Mouse (Mus musculus) embryo, embryonic 10 days (tissue): ENCODE data around the gene Wipf1.

Experiments used
- DNase-seq: peaks from one replicate; pipeline ENCODE4 v3.0.0-alpha.2; 2015; ENCODE audit warnings: low spot score

Wipf1 gene

DNA sequence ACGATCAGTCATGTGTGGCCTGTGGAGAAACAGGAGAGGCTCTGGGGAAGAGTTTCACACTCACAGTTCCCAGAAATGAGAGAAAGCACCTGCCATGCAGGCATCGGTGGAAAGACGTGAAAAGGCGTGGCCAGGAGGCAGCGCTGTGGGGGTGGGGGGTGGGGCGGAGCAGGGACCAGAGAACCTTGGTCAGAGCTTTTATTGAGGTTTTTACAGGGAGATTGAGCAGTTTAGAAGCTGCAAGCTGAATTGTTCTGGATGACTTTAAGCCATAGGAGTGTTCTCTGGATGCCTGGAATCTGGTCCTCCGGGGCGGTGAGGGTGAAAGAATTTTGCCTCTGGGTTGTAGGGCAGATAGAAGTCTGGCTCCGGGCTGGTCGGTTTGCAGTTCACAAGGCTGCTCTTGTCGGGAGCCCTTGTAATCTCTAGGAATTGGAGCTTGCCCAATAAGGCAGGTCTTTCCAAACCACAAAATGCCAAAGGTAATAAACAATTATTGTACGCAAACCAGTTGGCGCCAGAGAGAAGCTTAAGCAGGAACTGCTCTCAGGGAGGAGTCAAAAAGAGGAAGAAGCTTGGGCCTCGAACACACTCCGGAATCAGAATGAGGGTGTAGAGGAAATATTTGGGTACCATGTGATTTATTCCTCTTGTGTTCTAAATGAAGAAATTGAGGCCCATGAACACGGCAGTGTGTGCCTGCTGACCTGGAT is 11.1 kb upstream of the Wipf1 start:
- no peak for DNase-seq

- DNase-seq = no peak
Observed at GRCm38 (mm10) chr2:73539697-73540096, 10.2 kb upstream of the Wipf1 start.

DNA sequence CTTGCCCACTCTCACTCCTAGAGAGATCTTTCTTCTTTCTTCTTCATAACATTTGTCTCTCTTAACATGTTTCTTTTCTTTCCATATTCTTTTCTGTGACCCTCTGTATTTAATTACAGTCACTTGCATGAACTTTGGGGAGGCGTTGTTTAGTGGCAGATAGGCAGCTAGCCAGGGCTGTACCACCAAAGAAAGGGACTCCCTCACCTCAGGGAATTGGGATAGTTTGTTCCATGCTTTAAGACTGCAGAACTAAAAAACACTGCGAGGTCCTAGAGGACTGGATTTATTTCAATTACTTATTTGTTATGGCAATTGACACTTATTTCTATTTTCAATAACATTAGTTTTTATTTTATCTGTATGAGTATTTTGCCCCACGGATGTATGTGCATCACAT is 9.6 kb upstream of the Wipf1 start:
- DNase-seq = no peak

GRCm38 (mm10) chr2:73538590-73538989 is 9.1 kb upstream of the Wipf1 start:
- no peak for DNase-seq

DNA sequence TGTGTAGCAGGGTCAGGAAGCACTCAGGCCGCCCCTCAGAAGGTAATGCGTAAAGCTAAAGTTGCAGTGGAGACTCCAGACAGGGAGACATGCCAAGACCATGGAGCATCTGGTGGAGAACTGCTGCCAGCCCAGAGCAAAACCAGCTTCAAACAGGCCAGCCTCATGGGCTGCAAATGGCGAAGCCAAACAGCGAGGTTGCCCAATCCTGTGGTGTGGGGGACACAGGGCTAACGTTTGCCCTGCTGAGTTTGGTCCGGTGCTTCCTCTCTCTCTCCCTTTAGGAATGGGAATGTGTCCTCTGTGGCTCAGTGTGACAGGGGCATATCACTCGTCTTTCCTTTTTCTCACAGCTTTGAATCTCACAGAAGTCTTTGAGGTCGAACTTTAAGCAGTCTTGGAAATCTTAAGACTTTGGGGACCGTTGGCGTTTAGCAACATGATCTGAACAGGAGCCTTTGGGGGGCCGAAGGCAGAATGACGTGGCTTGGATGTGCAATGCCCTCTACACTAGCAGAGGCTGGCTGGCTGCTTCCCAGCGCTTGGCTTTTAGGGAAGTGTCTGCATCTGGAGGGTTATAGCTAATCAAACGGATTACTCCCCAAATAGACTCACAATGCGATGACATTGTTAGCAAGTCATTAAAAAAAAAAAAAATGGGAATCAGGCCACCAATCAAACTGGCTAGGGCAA is 6.7 kb upstream of the Wipf1 start:
- DNase-seq = no peak

- DNase-seq = no peak
Observed at GRCm38 (mm10) chr2:73534720-73535119, 5.2 kb upstream of the Wipf1 start.

- DNase-seq = no peak
Observed at GRCm38 (mm10) chr2:73530487-73530886, 953 bp upstream of the Wipf1 start.

DNA sequence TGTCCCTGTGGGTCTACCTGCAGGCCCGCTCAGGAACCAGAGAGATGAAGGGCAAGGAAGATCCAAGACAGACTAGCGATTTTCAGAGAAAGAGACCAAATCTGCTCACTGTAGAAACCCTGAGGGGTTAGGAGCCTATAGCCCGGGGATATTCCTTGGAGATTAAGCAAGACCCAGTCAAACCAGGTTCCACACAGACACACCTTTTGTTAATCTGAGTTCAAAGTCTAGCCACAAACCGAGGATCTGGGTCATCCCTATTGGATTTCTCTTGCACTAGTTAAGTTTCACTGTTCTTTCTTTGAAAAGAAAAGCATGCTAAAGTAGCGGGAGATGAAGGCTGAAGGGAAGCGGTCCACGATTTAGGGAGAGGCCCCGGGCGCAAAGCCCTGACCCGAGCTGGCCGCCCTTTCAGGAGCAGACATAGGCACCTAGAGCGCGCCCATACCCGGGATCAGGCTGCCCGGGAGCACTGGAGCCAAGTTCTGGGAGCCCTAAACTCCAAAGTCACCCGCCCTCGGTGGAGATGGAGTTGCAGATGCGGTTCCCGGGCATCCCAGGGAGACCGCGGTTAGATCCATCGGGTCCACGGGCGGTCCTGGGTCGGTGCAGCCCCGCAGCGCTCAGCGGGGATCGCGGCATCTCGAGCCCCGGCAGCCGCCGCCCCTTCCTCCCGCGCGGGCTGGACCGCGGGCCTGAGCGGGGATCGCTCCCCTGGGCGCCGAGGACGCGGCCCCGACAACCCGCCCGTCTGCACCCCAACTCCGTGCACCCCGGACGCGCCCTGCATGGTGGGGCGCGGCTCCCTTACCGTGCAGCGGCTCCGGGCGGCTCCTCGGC is 798 bp downstream of the Wipf1 start:
- DNase-seq = peak; percentile 50

GRCm38 (mm10) chr2:73527956-73528355 is 1.6 kb downstream of the Wipf1 start:
- no peak for DNase-seq

DNA sequence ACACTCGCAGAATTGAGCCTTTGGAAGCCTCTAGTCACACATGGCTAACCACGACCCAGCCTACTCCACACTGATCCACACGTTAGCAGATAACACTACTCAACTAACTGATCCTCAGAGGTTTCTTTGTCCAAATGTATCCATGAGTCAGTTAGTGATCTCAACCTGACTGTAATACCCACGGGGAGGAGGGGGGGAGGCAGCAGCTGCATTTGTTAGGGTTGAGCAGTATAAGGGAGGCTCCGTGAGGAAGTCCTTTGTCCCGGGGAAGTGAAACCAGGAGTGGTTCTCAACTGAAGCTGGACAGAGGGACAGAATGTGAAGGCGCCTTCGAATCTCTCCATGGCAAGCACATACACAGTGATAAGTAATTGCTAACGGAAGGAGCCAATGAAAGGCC is 2.8 kb downstream of the Wipf1 start:
- no peak for DNase-seq

DNA sequence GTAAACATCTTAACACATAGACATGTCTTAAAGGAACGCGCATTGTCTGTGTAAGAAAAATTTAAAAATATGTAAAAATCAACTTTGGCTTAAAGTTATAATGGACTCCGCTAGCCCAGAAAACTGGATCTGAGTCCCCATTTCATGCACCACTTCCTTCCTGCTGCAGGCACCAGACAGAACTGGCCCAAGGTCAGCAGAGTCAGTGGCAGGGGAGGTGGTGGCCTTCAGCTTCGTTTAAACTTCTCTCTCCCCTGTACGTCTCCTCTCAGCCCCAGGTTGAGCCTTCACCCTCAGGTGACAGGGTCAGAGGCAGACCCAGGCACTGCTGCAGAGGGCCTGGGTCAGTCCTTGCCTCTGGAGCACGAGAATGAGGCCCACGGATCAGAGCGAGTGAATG is 6.6 kb downstream of the Wipf1 start:
- DNase-seq = no peak

DNA sequence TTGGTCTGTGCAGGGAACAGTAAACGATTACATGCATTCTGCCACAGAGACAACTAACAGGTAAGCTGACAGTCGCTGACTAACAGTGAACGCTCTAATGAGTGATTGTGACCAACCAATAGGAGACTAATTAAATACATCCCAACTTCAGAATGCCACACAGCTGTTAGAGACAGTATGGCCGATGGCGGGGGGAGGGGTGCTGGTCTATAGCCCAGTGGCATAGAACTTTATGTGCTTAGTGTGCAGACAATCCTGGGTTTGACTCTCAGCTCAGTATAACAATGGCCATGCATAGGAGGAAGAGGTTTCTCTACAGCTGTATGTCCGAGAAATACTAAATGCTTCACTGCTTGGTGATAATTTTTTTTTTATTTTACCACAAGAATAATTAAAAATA is 7.2 kb downstream of the Wipf1 start:
- no peak for DNase-seq

- peak; percentile 47 for DNase-seq
Observed at GRCm38 (mm10) chr2:73521737-73522136, 7.8 kb downstream of the Wipf1 start.

GRCm38 (mm10) chr2:73518966-73519365 is 10.6 kb downstream of the Wipf1 start:
- DNase-seq = no peak

- no peak for DNase-seq
Observed at GRCm38 (mm10) chr2:73518311-73518710, 11.2 kb downstream of the Wipf1 start.

DNA sequence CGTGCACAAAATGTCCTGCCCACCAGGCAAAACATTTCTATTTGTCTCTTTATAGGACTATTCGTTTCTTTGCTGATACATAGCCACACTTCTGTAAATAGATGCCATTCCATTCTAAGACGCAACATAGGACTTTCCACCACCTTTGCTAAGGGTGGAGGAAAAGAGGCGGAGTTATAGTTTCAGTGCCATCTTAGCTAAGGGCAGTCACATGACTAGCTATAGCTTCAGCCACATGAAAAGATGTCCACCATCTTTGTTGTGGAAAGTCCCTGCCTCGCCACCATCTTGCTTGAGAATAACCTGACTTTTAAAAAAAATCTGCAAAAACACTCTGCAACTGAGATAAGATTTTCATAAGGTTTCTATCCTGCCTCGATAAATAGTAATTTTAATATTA is 15.4 kb downstream of the Wipf1 start:
- no peak for DNase-seq

DNA sequence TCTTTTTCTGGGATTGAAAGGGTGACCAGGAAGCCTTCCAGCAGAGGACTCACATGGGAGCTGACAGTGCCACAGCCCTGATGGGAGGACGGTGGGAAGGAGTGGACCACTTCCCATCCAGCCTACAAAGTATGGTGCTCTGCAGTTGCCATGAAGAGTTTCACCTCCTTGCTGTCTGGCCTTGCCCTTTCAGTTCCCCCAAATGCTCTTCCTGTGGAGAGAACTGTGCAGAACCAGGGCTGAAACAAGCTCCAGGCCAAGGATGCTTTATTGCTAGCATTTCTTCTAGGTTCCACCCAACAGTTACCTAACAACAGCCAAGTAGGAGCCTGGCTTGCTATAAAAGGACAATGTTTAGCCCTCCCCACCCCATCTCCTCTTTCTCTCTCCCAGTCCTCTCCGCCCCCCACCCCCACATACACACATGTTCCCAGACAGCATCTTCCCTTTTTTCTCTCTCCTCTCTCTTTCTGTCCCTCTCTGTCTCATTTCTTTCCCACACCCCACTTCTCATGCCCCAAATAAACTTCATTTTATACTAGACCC is 16.3 kb downstream of the Wipf1 start:
- DNase-seq = no peak

DNA sequence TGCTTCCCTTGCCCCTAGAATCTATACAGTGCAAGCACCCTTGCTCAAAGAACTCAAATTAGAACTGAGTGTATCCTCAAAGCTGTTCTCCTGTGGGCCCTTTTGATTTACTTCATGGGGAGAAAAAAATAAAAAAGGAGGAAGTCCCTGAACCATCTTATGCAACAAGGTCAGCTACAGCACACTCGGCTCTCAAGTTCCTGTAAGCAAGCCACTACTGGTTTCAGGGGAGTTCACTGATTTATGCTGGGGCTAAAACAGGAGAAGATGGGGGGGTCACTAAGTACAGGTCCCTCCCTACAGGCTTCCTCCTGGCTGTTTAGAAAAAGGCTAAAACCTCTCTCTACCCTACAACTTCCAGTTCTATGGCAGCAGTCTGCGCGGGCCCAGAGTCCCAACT is 17.5 kb downstream of the Wipf1 start:
- no peak for DNase-seq

GRCm38 (mm10) chr2:73510731-73511360 is 18.7 kb downstream of the Wipf1 start:
- no peak for DNase-seq

DNA sequence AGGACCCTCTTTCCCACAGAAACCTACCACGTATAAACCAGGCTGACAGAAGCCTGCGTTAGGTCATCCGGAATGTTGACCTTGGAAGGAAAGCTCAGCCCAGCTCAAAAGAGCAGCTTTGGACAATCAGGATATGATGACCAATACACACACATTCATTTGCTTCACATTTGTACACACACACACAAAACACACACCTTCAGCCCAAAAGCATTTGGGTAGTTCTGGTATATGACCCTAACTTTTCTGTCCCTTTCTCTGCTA is 19.6 kb downstream of the Wipf1 start:
- DNase-seq = no peak

- DNase-seq = peak; percentile 74
Observed at GRCm38 (mm10) chr2:73509248-73510024, 20.1 kb downstream of the Wipf1 start.

GRCm38 (mm10) chr2:73507886-73508285 is 21.6 kb downstream of the Wipf1 start:
- no peak for DNase-seq
